Mouse (Mus musculus) cortical plate, adult 2 months (tissue): Measurements from ENCODE around the gene Inpp5f. TPM values are rescaled to one million over a fixed set of nuclear protein-coding genes. Genes with fewer than 3 reads are reported as not detected.

ENCODE experiments used
- H3K27ac ChIP-seq: fragments of 200-500 bp; 2 replicates; pipeline ENCODE4 v1.5.1; 2012; ENCODE audit warnings: low read length, control low read depth, inconsistent platforms; ENCODE audit not compliant: insufficient read depth
- H3K4me1 ChIP-seq: fragments of 200-500 bp; 2 replicates; pipeline ENCODE4 v1.6.1; 2011; ENCODE audit warnings: low read length; ENCODE audit not compliant: control insufficient read depth, insufficient read depth
- H3K4me3 ChIP-seq: fragments of 200-500 bp; 2 replicates; pipeline ENCODE4 v1.5.1; 2011; ENCODE audit warnings: mild to moderate bottlenecking, low read length, control low read depth; ENCODE audit not compliant: insufficient read depth
- CTCF ChIP-seq: fragments of 200-500 bp; IDR thresholded peaks from 2 replicates; pipeline ENCODE4 v1.5.1; 2011; ENCODE audit warnings: mild to moderate bottlenecking, control low read depth, low read length; ENCODE audit not compliant: insufficient read depth; ENCODE audit errors: extremely low read depth
- POLR2A ChIP-seq: fragments of 200-500 bp; IDR thresholded peaks from 2 replicates; pipeline ENCODE4 v1.6.1; 2011; ENCODE audit warnings: mild to moderate bottlenecking, low read length, control low read depth; ENCODE audit not compliant: insufficient read depth; ENCODE audit errors: extremely low read depth
- polyA plus RNA-seq: library from polyadenylated mRNA; depleted of rRNA; stranded (reverse); fragments of >200 nt; gene quantifications from 2 replicates; pipeline ENCODE4 v1.2.3, GENCODE M21; 2012

The Inpp5f gene
- polyA plus RNA-seq, 1 experiment: 57.5 TPM

- no peak for TF ChIP-seq CTCF
- TF ChIP-seq POLR2A: no peak
- H3K4me3 ChIP-seq: no peak overlapping the region
- H3K27ac ChIP-seq: peak overlapping the region; percentile 49
- peaks cover 4% of the 10 kb centered on the region for H3K4me1 ChIP-seq
Observed at GRCm38 (mm10) chr7:128622266-128622961, 11.3 kb downstream of the Inpp5f start.

GRCm38 (mm10) chr7:128622994-128623393, 11.9 kb downstream of the Inpp5f start:
- TF ChIP-seq CTCF: no peak
- TF ChIP-seq POLR2A: no peak
- Histone ChIP-seq H3K4me3 (no peak overlapping the region), H3K4me1 (peaks cover 4% of the 10 kb centered on the region), H3K27ac (peak overlapping the region; percentile 88)

DNA sequence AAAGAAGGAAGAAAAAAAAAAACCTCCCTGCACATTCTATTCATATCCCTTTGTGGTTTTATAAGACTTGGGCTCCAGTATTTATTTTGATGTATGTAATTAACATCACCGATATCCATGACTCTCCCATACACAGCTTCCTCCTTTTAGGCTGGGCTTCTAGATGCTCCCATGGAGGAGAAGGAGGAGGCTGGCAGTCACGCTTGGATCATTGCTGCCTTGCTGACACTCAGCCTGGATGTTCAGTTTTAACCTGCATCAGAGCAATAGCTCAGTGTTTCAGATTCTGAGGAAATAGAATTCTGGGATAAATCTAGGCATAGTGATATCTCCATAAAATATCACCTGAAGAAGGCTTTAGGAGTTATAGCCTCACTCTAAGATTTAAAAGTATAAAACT, 14.3 kb downstream of the Inpp5f start:
- Histone ChIP-seq H3K27ac (no peak overlapping the region), H3K4me1 (peaks cover 4% of the 10 kb centered on the region), H3K4me3 (no peak overlapping the region)
- TF ChIP-seq CTCF: no peak
- TF ChIP-seq POLR2A: no peak

DNA sequence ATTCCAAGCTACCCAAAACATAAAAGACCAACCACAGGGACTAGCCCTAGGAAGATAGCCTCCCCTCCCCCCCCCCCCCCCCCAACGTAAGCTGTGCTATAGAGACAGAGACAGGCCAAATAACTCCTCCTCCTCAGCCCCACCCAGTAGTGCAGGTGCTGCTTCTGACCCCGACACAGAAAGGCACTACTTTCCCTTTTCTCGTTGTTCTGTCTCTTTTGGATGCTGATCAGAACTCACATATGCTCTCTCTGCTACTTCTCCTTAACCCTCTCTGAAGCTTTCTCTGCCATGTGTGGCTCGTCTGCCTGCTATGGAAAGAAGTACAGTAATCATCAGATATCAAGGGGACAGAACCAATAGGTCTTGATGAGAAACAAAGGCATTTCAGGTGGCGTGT, 15.5 kb downstream of the Inpp5f start:
- Histone ChIP-seq H3K4me1 (peaks cover 2% of the 10 kb centered on the region), H3K4me3 (no peak overlapping the region), H3K27ac (no peak overlapping the region)
- TF ChIP-seq CTCF (no peak), POLR2A (no peak)

GRCm38 (mm10) chr7:128627251-128627650, 16.1 kb downstream of the Inpp5f start:
- TF ChIP-seq POLR2A (no peak), CTCF (no peak)
- Histone ChIP-seq H3K4me1 (peaks cover 2% of the 10 kb centered on the region; the same call in 1 of the 2 replicates), H3K27ac (no peak overlapping the region), H3K4me3 (no peak overlapping the region)

- no peak overlapping the region for H3K4me3 ChIP-seq
- TF ChIP-seq POLR2A (no peak), CTCF (no peak)
- no peak overlapping the region for H3K27ac ChIP-seq
- H3K4me1 ChIP-seq: peaks cover 2% of the 10 kb centered on the region; the same call in 1 of the 2 replicates
Observed at GRCm38 (mm10) chr7:128627723-128628122, 16.6 kb downstream of the Inpp5f start.

GRCm38 (mm10) chr7:128633156-128633555, 22.0 kb downstream of the Inpp5f start:
- no peak overlapping the region for H3K4me3 ChIP-seq
- no peaks in the 10 kb centered on the region for H3K4me1 ChIP-seq
- TF ChIP-seq CTCF: no peak
- no peak for TF ChIP-seq POLR2A
- no peak overlapping the region for H3K27ac ChIP-seq

- Histone ChIP-seq H3K27ac (no peak overlapping the region), H3K4me1 (peaks cover 2% of the 10 kb centered on the region; the same call in 1 of the 2 replicates), H3K4me3 (no peak overlapping the region)
- no peak for TF ChIP-seq POLR2A
- no peak for TF ChIP-seq CTCF
Observed at GRCm38 (mm10) chr7:128639925-128640485, 28.9 kb downstream of the Inpp5f start.

GRCm38 (mm10) chr7:128641571-128641970, 30.4 kb downstream of the Inpp5f start:
- Histone ChIP-seq H3K27ac (0 out of 2 replicates have a peak overlapping the region, but pooled peaks have one; percentile 69), H3K4me1 (peaks cover 2% of the 10 kb centered on the region; the same call in 1 of the 2 replicates), H3K4me3 (no peak overlapping the region)
- TF ChIP-seq POLR2A: no peak
- TF ChIP-seq CTCF: no peak

GRCm38 (mm10) chr7:128642386-128642785, 31.3 kb downstream of the Inpp5f start:
- TF ChIP-seq CTCF (no peak), POLR2A (no peak)
- Histone ChIP-seq H3K27ac (no peak overlapping the region), H3K4me1 (peaks cover 2% of the 10 kb centered on the region; the same call in 1 of the 2 replicates), H3K4me3 (no peak overlapping the region)
